Mouse (Mus musculus) limb, embryonic 11.5 days (tissue): ENCODE results near the gene Rps29. TPM values are rescaled to one million over a fixed set of nuclear protein-coding genes. Genes with fewer than 3 reads are reported as not detected.

ENCODE experiments used
- ATAC-seq: fragments of 200-750 bp; cut with Nextera tagmentation; 2 replicates; pipeline ENCODE4 v1.8.0; 2017; ENCODE audit warnings: low read depth; ENCODE audit not compliant: insufficient number of reproducible peaks, low FRiP score, low TSS enrichment
- DNase-seq: peaks from one replicate; pipeline ENCODE4 v3.0.0-alpha.2; 2015; ENCODE audit warnings: low spot score
- H3K27ac ChIP-seq: fragments of 300-500 bp; sonication (generic); replicated peaks from 2 replicates; pipeline ENCODE4 v1.5.1; 2014; ENCODE audit warnings: low read depth, mild to moderate bottlenecking, low read length
- H3K27me3 ChIP-seq: fragments of 300-500 bp; sonication (generic); 2 replicates; pipeline ENCODE4 v1.6.1; 2014; ENCODE audit warnings: mild to moderate bottlenecking, low read length, mixed read lengths; ENCODE audit not compliant: control insufficient read depth, insufficient read depth
- H3K36me3 ChIP-seq: fragments of 300-500 bp; sonication (generic); 2 replicates; pipeline ENCODE4 v1.6.1; 2014; ENCODE audit warnings: mild to moderate bottlenecking, low read length, moderate library complexity, mixed read lengths; ENCODE audit not compliant: control insufficient read depth, insufficient read depth
- H3K4me1 ChIP-seq: fragments of 300-500 bp; sonication (generic); 2 replicates; pipeline ENCODE4 v1.6.1; 2014; ENCODE audit warnings: low read length, mixed read lengths; ENCODE audit not compliant: control insufficient read depth, insufficient read depth
- H3K4me2 ChIP-seq: fragments of 300-500 bp; sonication (generic); 2 replicates; pipeline ENCODE4 v1.6.1; 2014; ENCODE audit warnings: low read depth, mild to moderate bottlenecking, moderate library complexity; ENCODE audit not compliant: severe bottlenecking
- H3K4me3 ChIP-seq: fragments of 300-500 bp; sonication (generic); 2 replicates; pipeline ENCODE4 v1.5.1; 2014; ENCODE audit warnings: low read depth, low read length
- H3K9ac ChIP-seq: fragments of 300-500 bp; sonication (generic); 2 replicates; pipeline ENCODE4 v1.6.1; 2014; ENCODE audit warnings: mild to moderate bottlenecking, low read length
- H3K9me3 ChIP-seq: fragments of 300-500 bp; sonication (generic); 2 replicates; pipeline ENCODE4 v1.6.1; 2016; ENCODE audit warnings: low read length; ENCODE audit not compliant: control insufficient read depth
- WGBS: fragments of 180-500 bp; shearing (Covaris S2); extraction: QIAGEN DNeasy Blood & Tissue Kit; methylation state at CpG from one replicate; pipeline ENCODE4 v1.1.7; 2014; 5-methylcytosine and 5-hydroxymethylcytosine counted together
- polyA plus RNA-seq: library from polyadenylated mRNA; unstranded; fragments of >200 nt; fragmentation: Nextera tagmentation; extraction: Ambion mirVana; gene quantifications from 2 replicates; pipeline ENCODE4 v1.2.1, GENCODE M21; 2014

Rps29 gene
- polyA plus RNA-seq, 1 experiment from 2014 or later: 1,587 TPM

DNA sequence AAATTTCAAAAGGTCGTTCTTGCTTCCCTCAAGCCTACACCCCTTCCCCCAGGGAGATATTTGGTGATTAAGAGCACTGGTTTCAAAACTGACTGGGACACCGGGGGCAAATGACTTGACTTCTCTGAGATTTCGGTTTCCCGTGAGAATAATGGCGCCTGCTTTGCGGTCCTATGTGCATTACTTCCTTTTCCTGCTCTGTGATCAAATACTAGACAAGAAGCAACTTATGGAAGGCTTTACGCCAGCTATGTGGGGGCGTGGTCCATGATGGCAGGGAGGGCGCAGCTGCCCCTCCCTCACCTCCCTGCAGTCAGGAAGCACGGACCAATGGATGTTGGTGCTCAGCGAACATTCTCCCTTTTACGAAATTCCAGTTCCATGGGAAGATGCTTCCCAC, 28.5 kb downstream of the Rps29 start:
- Histone ChIP-seq H3K4me1 (no peaks in the 10 kb centered on the region), H3K36me3 (no peaks in the 10 kb centered on the region), H3K9me3 (no peaks in the 10 kb centered on the region), H3K4me3 (no peak overlapping the region), H3K27me3 (no peaks in the 10 kb centered on the region), H3K27ac (no peak overlapping the region), H3K4me2 (peak overlapping the region; percentile 15; the same call in 1 of the 2 replicates), H3K9ac (no peak overlapping the region)
- WGBS: 70% methylated on average over 12 of the region's 12 CpGs
- DNase-seq (no peak), ATAC-seq (no peak)

DNA sequence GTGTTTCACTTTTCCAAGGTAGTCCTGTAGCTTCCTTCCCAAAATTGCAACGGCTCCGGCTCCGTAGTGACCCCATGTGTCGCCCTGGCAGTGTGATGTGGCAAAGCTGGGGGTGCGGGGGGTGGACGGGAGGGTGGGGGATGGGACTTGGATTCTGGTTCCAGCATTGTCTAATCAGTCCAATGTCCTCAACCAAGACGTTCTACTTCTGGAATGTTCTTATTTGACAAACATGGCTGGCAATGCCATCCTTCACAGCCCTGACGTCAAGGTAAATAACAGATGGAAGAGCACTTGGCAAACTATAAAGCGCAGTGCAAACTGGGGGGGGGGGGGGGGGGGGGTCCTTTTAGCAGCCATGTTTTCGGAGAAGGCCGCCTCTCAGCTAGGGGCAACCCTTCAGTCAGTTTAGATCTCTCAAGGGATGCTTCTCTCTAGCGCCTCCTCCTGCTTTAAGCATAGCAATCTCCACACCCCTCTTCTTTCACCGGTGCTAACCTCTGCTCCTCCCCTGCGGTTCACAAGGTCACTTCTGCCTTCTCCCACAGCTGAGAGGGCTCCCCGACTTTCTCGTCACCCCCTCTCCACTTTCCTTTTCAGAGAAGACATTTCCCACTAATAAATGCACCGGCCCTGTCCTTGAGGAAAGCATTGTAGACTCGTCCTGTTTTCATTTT, 29.2 kb downstream of the Rps29 start:
- 42% methylated on average over 15 of the region's 18 CpGs for WGBS
- Histone ChIP-seq H3K27me3 (no peaks in the 10 kb centered on the region), H3K4me1 (no peaks in the 10 kb centered on the region), H3K9ac (peak overlapping the region; percentile 30; the same call in 1 of the 2 replicates), H3K36me3 (no peaks in the 10 kb centered on the region), H3K9me3 (no peaks in the 10 kb centered on the region), H3K4me2 (0 out of 2 replicates have a peak overlapping the region, but pooled peaks have one; percentile 15), H3K27ac (no peak overlapping the region), H3K4me3 (no peak overlapping the region)
- ATAC-seq (no peak), DNase-seq (no peak)

DNA sequence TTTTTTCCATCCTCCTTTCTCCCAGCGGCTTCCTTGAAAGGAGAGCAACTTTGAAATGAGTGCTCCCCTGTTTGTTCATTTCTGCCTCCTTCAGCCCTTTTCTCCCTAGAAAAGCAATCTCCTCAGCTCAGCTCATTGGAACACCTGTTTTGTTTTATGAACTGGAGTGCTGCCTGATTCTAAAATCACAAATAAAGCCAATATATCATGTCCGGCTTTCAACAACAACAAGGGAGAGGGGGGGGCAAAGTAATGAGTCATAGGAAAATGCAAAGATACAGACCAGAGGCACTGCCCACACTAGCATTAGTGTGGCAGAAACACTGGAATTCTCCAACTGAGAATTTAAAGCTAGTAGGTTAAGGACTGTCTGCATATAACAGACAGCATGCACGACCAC, 31.4 kb downstream of the Rps29 start:
- 72% methylated on average over 3 of the region's 3 CpGs for WGBS
- no peaks in the 10 kb centered on the region for H3K9me3 ChIP-seq
- ATAC-seq: no peak
- H3K27ac ChIP-seq: no peak overlapping the region
- H3K9ac ChIP-seq: no peak overlapping the region
- no peaks in the 10 kb centered on the region for H3K27me3 ChIP-seq
- no peak overlapping the region for H3K4me3 ChIP-seq
- no peak overlapping the region for H3K4me2 ChIP-seq
- H3K4me1 ChIP-seq: no peaks in the 10 kb centered on the region
- H3K36me3 ChIP-seq: no peaks in the 10 kb centered on the region
- DNase-seq: no peak

DNA sequence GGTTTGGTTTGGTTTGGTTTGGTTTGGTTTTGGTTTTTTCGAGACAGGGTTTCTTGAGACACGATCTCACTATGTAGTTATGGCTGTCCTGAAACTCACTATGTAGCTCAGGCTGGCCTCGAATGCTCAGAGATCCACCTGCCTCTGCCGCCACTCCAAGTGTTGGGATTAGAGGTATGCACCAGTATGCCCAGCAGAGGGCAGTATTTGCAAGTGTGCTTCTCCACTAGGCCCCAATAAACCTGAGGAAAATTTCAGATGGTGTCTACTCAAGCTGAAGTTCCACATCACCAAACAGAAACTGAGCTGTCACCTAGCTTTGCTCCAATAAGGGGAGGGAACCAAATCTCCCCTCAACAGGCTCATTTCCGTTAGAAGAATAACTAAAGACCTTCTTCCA, 31.8 kb downstream of the Rps29 start:
- 86% methylated on average over 5 of the region's 5 CpGs for WGBS
- Histone ChIP-seq H3K36me3 (no peaks in the 10 kb centered on the region), H3K4me2 (no peak overlapping the region), H3K4me1 (no peaks in the 10 kb centered on the region), H3K4me3 (no peak overlapping the region), H3K27ac (no peak overlapping the region), H3K9me3 (no peaks in the 10 kb centered on the region), H3K9ac (no peak overlapping the region), H3K27me3 (no peaks in the 10 kb centered on the region)
- ATAC-seq (no peak), DNase-seq (peak; percentile 33)

DNA sequence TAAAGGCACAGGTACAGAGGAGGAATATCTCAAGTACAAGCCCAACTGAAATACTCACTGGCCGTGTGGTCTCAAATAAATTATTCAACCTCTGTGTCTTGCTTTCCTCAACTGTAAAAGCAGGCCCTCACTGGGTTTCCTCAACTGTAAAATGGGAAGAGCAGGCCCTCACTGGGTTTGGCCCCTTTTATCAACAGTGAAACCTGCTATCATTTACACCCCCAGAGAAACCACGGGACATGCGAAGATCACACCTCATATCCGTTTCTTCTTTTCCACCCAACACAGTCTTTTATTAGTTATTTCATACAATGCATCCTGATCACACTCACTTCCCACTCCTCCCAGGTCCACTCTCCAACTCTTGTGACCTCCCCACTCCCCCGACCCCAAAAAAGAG, 33.9 kb downstream of the Rps29 start:
- Histone ChIP-seq H3K36me3 (no peaks in the 10 kb centered on the region), H3K9me3 (no peaks in the 10 kb centered on the region), H3K9ac (no peak overlapping the region), H3K4me3 (no peak overlapping the region), H3K27me3 (no peaks in the 10 kb centered on the region), H3K4me1 (no peaks in the 10 kb centered on the region), H3K27ac (no peak overlapping the region), H3K4me2 (no peak overlapping the region)
- DNase-seq: no peak
- WGBS: 89% methylated on average over 5 of the region's 5 CpGs
- ATAC-seq: no peak

DNA sequence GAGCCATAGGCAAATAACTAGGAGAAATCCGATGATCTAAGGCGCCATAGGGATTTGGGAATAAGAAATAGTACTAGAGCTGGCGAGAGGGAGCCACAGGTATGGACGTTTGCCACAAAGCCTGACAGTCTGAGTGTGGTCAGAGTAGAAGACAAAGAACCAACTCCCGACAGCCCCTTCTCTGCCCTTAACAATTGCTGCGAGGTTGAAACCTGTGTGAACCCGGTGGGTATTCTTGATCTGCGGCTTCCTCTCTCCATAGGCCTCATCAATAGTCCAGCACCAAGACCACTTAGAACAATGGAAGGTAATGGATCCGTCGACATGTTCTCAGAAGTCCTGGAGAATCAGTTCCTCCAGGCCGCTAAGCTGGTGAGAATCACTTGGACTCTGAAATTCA, 36.2 kb downstream of the Rps29 start:
- Histone ChIP-seq H3K9ac (no peak overlapping the region), H3K9me3 (no peaks in the 10 kb centered on the region), H3K4me1 (no peaks in the 10 kb centered on the region), H3K4me3 (no peak overlapping the region), H3K36me3 (no peaks in the 10 kb centered on the region), H3K27me3 (no peaks in the 10 kb centered on the region), H3K4me2 (no peak overlapping the region), H3K27ac (no peak overlapping the region)
- ATAC-seq (no peak), DNase-seq (no peak)
- WGBS: 89% methylated on average over 11 of the region's 11 CpGs

DNA sequence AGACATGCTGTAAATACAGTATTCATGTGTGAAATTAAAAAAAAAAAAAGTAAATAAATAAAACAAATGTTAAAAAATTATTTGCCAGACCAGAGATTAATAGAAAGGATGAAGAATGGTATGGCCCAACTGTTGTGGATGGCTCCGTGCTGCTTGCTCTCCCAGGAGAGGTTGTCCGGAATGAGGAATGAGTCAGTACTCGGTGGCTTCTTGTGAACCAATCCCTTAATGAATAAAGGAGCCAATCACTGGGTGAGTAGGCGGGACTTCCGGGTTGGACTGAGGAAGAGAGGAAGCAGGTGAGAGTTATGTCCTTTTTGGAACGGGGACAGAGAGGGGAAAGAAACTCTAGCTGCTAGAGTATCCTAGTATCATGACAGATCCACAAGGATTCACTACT, 39.1 kb downstream of the Rps29 start:
- no peak overlapping the region for H3K4me3 ChIP-seq
- H3K27me3 ChIP-seq: no peaks in the 10 kb centered on the region
- WGBS: 91% methylated on average over 6 of the region's 6 CpGs
- no peaks in the 10 kb centered on the region for H3K36me3 ChIP-seq
- no peaks in the 10 kb centered on the region for H3K9me3 ChIP-seq
- no peak overlapping the region for H3K27ac ChIP-seq
- no peak for ATAC-seq
- H3K4me2 ChIP-seq: no peak overlapping the region
- H3K9ac ChIP-seq: no peak overlapping the region
- DNase-seq: no peak
- H3K4me1 ChIP-seq: no peaks in the 10 kb centered on the region
